Mouse (Mus musculus): ENCODE data around the gene Parn. TPM values are rescaled to one million over a fixed set of nuclear protein-coding genes. Genes with fewer than 3 reads are reported as not detected.

Gene Parn
- polyA plus RNA-seq, 1 experiment, result 15.1 TPM

DNA sequence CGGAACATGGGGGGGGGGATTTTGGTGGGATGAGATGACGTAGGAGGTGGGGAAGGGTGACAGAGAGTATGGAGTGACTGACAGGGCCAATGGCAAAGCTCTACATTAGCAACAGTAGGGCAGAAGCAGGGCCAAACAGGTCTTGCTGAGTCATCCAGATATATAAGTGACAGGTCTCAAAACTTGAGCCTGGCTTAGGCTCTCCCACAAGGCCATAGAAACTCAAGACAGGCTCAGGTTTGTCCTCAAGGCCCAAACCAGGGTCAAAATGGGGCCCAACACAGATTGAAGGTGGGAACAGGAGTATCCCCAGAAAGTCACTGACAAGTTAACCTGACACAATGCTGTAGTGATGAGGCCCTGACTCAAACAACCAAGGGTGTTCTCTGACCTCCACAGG lies 99.7 kb downstream of the Parn start:
- DNase-seq, result no peak
- Histone ChIP-seq H3K4me1 (ENCODE audit: control insufficient read depth, insufficient read depth, low read length) (no peaks in the 10 kb centered on the region; the same call in 1 of the 2 replicates), H3K4me3 (replicated peaks; ENCODE audit: extremely low read depth, low read depth, low read length) (no peak overlapping the region)
- TF ChIP-seq CTCF (IDR thresholded peaks at IDR 0.05; ENCODE audit: insufficient read depth, low read length) (no peak), POLR2A (IDR thresholded peaks at IDR 0.05; ENCODE audit: borderline replicate concordance, extremely low read depth, low read depth, low read length) (no peak)
- 96% methylated on average over 2 of the region's 2 CpGs for WGBS

GRCm38 (mm10) chr16:13567614-13568013 lies 100.4 kb downstream of the Parn start:
- WGBS, result 88% methylated on average over 1 of the region's 1 CpGs
- no peaks in the 10 kb centered on the region; the same call in 1 of the 2 replicates for H3K4me1 ChIP-seq (ENCODE audit: control insufficient read depth, insufficient read depth, low read length)

GRCm38 (mm10) chr16:13566351-13566750 lies 101.6 kb downstream of the Parn start:
- H3K4me1 ChIP-seq (ENCODE audit: control insufficient read depth, insufficient read depth, low read length), result no peaks in the 10 kb centered on the region; the same call in 1 of the 2 replicates
- TF ChIP-seq POLR2A (IDR thresholded peaks at IDR 0.05; ENCODE audit: borderline replicate concordance, extremely low read depth, low read depth, low read length) (no peak), CTCF (IDR thresholded peaks at IDR 0.05; ENCODE audit: insufficient read depth, low read length) (no peak)
- DNase-seq, result no peak
- WGBS, result 67% methylated on average over 6 of the region's 6 CpGs
- no peak overlapping the region for H3K4me3 ChIP-seq (replicated peaks; ENCODE audit: extremely low read depth, low read depth, low read length)

More at GRCm38 (mm10) chr16:13567614-13568013, 100.4 kb downstream of the Parn start:
- no peak for TF ChIP-seq CTCF (IDR thresholded peaks at IDR 0.05; ENCODE audit: insufficient read depth, low read length)
- TF ChIP-seq POLR2A (IDR thresholded peaks at IDR 0.05; ENCODE audit: borderline replicate concordance, extremely low read depth, low read depth, low read length), result no peak
- DNase-seq, result no peak
- no peak overlapping the region for H3K4me3 ChIP-seq (replicated peaks; ENCODE audit: extremely low read depth, low read depth, low read length)

DNA sequence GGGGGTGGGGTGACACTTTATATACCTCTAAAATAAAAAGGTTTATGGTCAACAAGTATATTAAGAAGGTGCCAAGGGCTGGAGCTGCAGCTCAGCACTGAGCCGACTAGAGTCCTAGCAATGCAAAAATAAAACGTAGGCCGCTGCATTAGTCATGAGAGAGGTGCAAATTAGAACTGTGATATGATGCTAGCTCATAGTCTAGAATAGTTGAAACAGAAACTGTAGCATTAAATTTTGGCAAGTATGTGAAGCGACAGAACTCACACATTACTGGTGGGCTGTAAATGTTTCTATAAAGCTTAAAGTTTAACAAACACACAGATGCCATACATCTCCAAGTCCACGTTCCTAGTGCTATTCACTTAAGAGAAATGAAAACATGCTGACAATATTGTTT lies 102.7 kb downstream of the Parn start:
- no peak for TF ChIP-seq CTCF (IDR thresholded peaks at IDR 0.05; ENCODE audit: insufficient read depth, low read length)
- no peak for TF ChIP-seq POLR2A (IDR thresholded peaks at IDR 0.05; ENCODE audit: borderline replicate concordance, extremely low read depth, low read depth, low read length)
- Histone ChIP-seq H3K4me3 (replicated peaks; ENCODE audit: extremely low read depth, low read depth, low read length) (no peak overlapping the region), H3K4me1 (ENCODE audit: control insufficient read depth, insufficient read depth, low read length) (no peaks in the 10 kb centered on the region; the same call in 1 of the 2 replicates)
- 93% methylated on average over 5 of the region's 5 CpGs for WGBS
- DNase-seq, result no peak

- DNase-seq, result no peak
- 70% methylated on average over 2 of the region's 2 CpGs for WGBS
- Histone ChIP-seq H3K4me1 (ENCODE audit: control insufficient read depth, insufficient read depth, low read length) (peaks cover 2% of the 10 kb centered on the region; the same call in 1 of the 2 replicates), H3K4me3 (replicated peaks; ENCODE audit: extremely low read depth, low read depth, low read length) (no peak overlapping the region)
- no peak for TF ChIP-seq POLR2A (IDR thresholded peaks at IDR 0.05; ENCODE audit: borderline replicate concordance, extremely low read depth, low read depth, low read length)
Observed at GRCm38 (mm10) chr16:13557784-13558183, 110.2 kb downstream of the Parn start.

GRCm38 (mm10) chr16:13556954-13557470 lies 111.0 kb downstream of the Parn start:
- TF ChIP-seq POLR2A (IDR thresholded peaks at IDR 0.05; ENCODE audit: borderline replicate concordance, extremely low read depth, low read depth, low read length) (no peak), CTCF (IDR thresholded peaks at IDR 0.05; ENCODE audit: insufficient read depth, low read length) (no peak)
- peaks cover 2% of the 10 kb centered on the region; the same call in 1 of the 2 replicates for H3K4me1 ChIP-seq (ENCODE audit: control insufficient read depth, insufficient read depth, low read length)
- DNase-seq, result no peak
- H3K4me3 ChIP-seq (replicated peaks; ENCODE audit: extremely low read depth, low read depth, low read length), result no peak overlapping the region
- WGBS, result 61% methylated on average over 9 of the region's 9 CpGs

DNA sequence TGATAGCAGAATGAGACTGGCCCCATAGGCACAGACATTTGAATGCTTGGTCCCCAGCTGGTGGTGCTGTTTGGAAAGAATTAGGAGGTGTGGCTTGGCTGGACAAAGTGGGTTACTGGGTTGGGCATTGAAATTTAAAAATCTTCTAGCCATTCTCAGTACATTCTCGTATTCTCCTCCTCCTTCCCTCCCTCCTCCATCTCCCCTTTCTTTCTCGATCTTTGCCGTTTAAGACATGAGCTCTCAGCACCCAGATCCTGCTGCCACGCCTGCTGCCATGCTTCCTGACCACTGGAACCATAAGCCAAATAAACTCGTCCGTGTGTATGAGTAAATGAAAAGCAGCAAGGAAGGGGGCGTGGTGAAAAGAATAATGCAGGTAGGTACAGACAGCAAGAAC lies 111.5 kb downstream of the Parn start:
- peaks cover 2% of the 10 kb centered on the region; the same call in 1 of the 2 replicates for H3K4me1 ChIP-seq (ENCODE audit: control insufficient read depth, insufficient read depth, low read length)
- TF ChIP-seq CTCF (IDR thresholded peaks at IDR 0.05; ENCODE audit: insufficient read depth, low read length), result no peak
- TF ChIP-seq POLR2A (IDR thresholded peaks at IDR 0.05; ENCODE audit: borderline replicate concordance, extremely low read depth, low read depth, low read length), result no peak
- no peak for DNase-seq
- WGBS, result 89% methylated on average over 7 of the region's 7 CpGs
- no peak overlapping the region for H3K4me3 ChIP-seq (replicated peaks; ENCODE audit: extremely low read depth, low read depth, low read length)

GRCm38 (mm10) chr16:13550667-13551066 lies 117.3 kb downstream of the Parn start:
- peaks cover 2% of the 10 kb centered on the region; the same call in 1 of the 2 replicates for H3K4me1 ChIP-seq (ENCODE audit: control insufficient read depth, insufficient read depth, low read length)
- no peak for DNase-seq
- TF ChIP-seq POLR2A (IDR thresholded peaks at IDR 0.05; ENCODE audit: borderline replicate concordance, extremely low read depth, low read depth, low read length), result no peak
- no peak for TF ChIP-seq CTCF (IDR thresholded peaks at IDR 0.05; ENCODE audit: insufficient read depth, low read length)
- 75% methylated on average over 3 of the region's 3 CpGs for WGBS
- no peak overlapping the region for H3K4me3 ChIP-seq (replicated peaks; ENCODE audit: extremely low read depth, low read depth, low read length)

- DNase-seq, result no peak
- 88% methylated on average over 2 of the region's 2 CpGs for WGBS
- Histone ChIP-seq H3K4me1 (ENCODE audit: control insufficient read depth, insufficient read depth, low read length) (peaks cover 2% of the 10 kb centered on the region; the same call in 1 of the 2 replicates), H3K4me3 (replicated peaks; ENCODE audit: extremely low read depth, low read depth, low read length) (no peak overlapping the region)
- no peak for TF ChIP-seq CTCF (IDR thresholded peaks at IDR 0.05; ENCODE audit: insufficient read depth, low read length)
- TF ChIP-seq POLR2A (IDR thresholded peaks at IDR 0.05; ENCODE audit: borderline replicate concordance, extremely low read depth, low read depth, low read length), result no peak
Observed at GRCm38 (mm10) chr16:13549976-13550375, 118.0 kb downstream of the Parn start.

GRCm38 (mm10) chr16:13541816-13542215 lies 126.2 kb downstream of the Parn start:
- Histone ChIP-seq H3K4me1 (ENCODE audit: control insufficient read depth, insufficient read depth, low read length) (no peaks in the 10 kb centered on the region; the same call in 1 of the 2 replicates), H3K4me3 (replicated peaks; ENCODE audit: extremely low read depth, low read depth, low read length) (no peak overlapping the region)
- DNase-seq, result no peak
- TF ChIP-seq CTCF (IDR thresholded peaks at IDR 0.05; ENCODE audit: insufficient read depth, low read length) (no peak), POLR2A (IDR thresholded peaks at IDR 0.05; ENCODE audit: borderline replicate concordance, extremely low read depth, low read depth, low read length) (no peak)
- 63% methylated on average over 4 of the region's 4 CpGs for WGBS
